Mouse (Mus musculus): ENCODE data around the gene Pfpl.
A peak's percentile ranks its signal among the peaks of the same experiment; 100 is the strongest.

Gene Pfpl

DNA sequence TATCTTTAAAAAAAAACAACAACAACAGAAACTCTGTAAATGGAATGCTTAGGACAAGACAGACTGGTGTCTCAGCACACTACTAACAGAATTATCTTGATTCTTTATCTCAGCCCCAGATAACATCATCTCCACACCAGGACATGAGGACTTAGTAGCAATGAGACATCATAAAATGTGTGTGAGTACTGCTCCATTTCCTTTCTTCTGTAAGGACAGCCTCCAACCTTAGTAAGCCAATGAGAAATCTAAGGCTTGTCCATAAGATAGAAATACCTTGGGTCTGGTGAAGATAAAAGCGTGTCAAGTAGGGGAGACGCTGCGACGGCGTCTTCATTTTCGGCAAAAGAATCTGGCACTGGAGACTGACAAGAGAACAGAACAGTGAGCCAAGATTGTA is at the start of gene Pfpl:
Gene Pfpl, plus strand, starts transcription at position 301 of the 400 bp plus-strand sequence.
- DNase-seq (ENCODE audit: low read depth, low spot score), result no peak

DNA sequence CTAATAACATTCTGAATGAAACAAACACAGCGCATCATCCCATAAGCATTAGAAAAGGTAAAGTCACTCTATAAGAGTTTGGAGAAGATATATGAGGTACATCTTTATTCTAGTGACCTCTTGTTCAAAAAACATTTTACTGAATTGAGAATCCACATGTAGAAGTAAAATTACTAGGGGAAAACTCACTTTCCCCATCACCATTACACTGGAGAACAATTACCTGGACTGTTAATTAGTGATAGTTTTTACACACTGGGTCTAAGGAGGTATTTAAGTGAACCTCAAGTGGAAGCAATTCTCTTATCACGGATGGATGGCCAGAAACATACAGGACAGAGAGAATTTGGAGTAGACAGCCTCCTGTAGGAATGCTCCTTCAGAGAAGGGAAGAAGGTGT is 40.7 kb upstream of the Pfpl start, which contains the start of gene Olfr1440:
Gene Olfr1440, plus strand, starts transcription at position 301 of the 400 bp plus-strand sequence.
- no peak for DNase-seq (ENCODE audit: low read depth, low spot score)

DNA sequence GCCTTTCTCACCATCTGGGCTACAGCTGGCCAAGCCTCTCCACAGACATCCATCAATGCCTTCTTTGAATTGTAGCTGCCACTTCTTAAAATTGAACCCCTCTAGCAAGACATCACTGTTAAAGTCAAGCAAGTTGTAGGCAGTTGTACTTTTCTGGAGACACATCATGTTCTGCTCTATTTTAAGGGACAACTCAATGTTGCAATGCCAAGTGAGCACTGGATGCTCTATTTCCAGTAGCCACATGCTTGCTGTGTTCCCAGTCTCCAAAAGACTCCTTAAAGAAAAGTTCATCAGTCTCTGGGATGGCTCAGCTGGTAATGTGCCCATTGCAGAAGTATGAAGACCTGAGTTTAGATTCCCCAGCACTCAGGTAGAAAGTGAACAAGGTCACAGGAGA is 14.0 kb upstream of the Pfpl start:
- no peak for DNase-seq (ENCODE audit: low read depth, low spot score)

- no peak for DNase-seq (ENCODE audit: low read depth, low spot score)
Observed at GRCm38 (mm10) chr19:12417361-12417760, 10.3 kb upstream of the Pfpl start, which contains the start of gene Olfr1441. Gene Olfr1441, plus strand, starts transcription at chr19:12417433.

DNA sequence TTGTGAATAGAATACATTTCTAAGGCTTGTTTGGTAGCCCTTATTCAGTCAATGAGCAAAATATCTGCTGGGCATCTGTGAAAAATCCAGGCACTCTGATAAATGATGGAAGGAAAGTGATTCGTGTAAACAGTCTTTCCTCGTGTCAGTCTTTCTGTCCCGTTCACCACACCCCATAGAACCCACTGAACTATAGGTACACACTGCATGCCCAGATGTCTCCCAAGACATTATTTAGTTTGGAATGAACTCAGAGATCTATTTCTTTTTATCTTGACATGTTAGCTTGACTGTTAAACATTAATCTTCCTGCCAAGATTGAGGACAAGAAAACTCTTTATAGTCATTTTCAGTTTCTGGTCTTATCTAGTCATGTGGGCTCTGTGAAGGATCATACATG is 9.4 kb upstream of the Pfpl start:
- DNase-seq (ENCODE audit: low read depth, low spot score), result no peak

DNA sequence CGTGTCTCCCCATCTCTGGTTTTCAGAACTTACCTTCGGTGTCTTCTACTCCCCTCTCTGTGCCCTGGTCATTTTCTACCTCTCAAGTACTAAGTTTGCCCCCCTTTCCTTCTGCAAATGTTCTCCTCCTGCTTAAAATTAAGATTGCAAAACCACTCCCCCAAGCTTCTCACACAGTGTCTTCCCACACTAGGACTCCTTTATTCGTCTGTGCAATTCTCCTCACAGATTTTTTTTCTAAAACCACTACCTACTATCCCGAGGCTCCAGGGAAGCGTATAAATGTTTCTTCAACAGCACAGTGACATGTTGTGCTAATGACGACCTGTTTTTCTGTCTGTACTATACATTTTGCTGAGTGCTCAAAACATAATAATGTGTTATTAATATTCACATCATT is 7.2 kb upstream of the Pfpl start:
- no peak for DNase-seq (ENCODE audit: low read depth, low spot score)

GRCm38 (mm10) chr19:12421680-12422079 is 6.0 kb upstream of the Pfpl start:
- DNase-seq (ENCODE audit: low read depth, low spot score), result no peak

- DNase-seq (ENCODE audit: low read depth, low spot score), result no peak
Observed at GRCm38 (mm10) chr19:12427101-12427500, 604 bp upstream of the Pfpl start.

- DNase-seq (ENCODE audit: low read depth, low spot score), result peak; percentile 40
Observed at GRCm38 (mm10) chr19:12433033-12433432, 5.3 kb downstream of the Pfpl start.

- no peak for DNase-seq (ENCODE audit: low read depth, low spot score)
Observed at GRCm38 (mm10) chr19:12435011-12435416, 7.3 kb downstream of the Pfpl start.

GRCm38 (mm10) chr19:12435750-12436524 is 8.2 kb downstream of the Pfpl start:
- peak; percentile 20 for DNase-seq (ENCODE audit: low read depth, low spot score)

- DNase-seq (ENCODE audit: low read depth, low spot score), result no peak
Observed at GRCm38 (mm10) chr19:12439581-12439980, 11.9 kb downstream of the Pfpl start.

- peak; percentile 32 for DNase-seq (ENCODE audit: low read depth, low spot score)
Observed at GRCm38 (mm10) chr19:12440103-12440725, 12.5 kb downstream of the Pfpl start.

- DNase-seq (ENCODE audit: low read depth, low spot score), result no peak
Observed at GRCm38 (mm10) chr19:12442560-12442959, 14.9 kb downstream of the Pfpl start.

- no peak for DNase-seq (ENCODE audit: low read depth, low spot score)
Observed at GRCm38 (mm10) chr19:12445014-12445413, 17.3 kb downstream of the Pfpl start.

DNA sequence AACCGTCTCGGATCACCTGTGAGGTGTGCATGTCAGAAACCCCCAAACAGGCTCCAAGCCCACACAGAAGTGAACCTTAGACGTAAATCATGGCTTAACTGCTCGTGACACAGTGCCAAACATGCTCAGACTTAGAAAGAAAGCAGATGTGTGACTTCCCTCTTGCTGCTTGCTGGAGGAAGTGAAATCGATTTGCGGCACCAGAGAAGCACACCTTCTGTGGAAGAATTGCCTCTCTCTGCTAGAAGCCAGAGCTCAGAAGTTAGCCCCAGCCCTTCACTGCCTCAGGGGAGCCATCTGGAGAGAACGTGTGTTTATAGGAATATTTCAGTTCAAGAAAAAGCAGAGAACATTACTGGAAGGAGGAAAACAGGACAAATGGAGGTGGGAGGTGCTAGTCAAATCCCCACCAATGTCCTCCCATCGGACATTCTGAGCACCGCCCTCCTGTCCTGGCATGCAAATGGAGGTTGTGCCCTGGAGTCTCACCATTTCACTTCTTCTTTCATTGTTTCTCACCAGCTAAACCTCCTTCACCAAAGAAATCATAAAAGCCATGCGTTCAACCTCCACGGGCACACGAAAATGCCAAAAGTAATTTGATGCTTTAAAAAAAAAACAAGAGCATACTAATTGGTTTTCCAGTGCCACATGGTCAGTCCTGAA is 29.8 kb downstream of the Pfpl start:
- DNase-seq (ENCODE audit: low read depth, low spot score), result no peak

DNA sequence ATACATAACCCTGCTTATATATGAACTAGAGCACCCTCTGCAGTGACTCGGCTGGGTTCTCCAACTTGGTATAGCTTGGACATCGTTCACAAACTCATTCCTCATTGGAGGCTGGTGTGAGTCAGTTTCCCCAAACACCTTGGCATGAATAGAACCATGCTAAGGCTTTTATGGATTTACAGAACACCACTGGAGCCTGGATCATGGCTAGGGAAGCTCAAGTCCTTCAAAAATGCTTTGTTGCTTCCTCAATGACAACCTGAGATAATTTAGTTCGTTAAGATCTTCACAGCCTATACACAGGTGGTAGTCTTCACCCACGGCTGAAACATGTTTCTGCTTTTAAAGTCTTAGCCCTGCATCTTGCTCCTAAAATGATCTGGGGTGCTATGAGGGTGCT is 31.8 kb downstream of the Pfpl start:
- DNase-seq (ENCODE audit: low read depth, low spot score), result no peak

DNA sequence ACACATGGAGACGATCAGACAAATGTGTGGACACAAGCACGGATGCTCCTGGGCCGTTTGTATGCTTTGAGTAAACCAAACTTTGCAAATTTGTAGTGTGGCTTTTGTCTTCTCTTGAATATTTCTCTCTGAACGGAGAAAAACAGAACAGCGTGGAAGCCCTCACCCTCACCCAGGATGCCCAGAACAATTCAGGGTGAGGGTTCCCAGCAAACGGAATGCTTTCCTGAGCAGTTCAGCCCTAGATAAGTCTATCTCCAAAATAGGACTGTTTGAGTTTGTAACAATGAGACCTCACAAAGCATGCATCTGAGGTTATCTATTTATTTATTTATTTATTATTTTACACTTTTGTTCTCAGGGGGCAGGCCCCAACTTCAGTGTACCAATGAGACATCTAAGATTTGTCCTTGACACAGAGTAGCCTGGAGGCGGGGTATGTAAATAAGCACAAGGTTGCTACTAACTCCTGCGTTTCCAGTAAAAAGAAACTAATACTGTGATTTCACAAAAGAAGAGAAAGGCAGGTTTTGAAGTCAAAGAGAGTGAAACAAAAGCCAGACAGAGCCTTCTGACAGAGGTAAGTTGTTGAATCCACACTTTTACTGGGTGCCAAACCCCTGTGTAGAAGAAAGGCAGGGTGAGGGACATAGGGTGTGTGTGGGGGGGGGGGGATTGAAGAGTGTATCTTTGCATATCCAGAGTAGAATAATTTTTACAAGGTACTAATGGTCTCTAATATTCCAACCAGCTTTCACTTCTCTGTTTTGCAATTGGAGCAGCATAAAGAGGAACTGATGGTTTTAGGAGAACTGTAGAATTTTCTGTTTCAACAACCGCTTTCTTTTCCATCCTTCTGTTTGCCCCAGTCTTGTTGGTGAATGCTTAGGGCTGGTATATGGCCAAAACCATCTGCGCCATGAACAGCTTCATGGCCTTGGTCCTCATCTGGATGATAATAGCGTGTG is 32.9 kb downstream of the Pfpl start, which contains the start of gene Mpeg1:
Gene Mpeg1, plus strand, starts transcription at position 498 of the 968 bp plus-strand sequence.
- DNase-seq (ENCODE audit: low read depth, low spot score), result no peak

DNA sequence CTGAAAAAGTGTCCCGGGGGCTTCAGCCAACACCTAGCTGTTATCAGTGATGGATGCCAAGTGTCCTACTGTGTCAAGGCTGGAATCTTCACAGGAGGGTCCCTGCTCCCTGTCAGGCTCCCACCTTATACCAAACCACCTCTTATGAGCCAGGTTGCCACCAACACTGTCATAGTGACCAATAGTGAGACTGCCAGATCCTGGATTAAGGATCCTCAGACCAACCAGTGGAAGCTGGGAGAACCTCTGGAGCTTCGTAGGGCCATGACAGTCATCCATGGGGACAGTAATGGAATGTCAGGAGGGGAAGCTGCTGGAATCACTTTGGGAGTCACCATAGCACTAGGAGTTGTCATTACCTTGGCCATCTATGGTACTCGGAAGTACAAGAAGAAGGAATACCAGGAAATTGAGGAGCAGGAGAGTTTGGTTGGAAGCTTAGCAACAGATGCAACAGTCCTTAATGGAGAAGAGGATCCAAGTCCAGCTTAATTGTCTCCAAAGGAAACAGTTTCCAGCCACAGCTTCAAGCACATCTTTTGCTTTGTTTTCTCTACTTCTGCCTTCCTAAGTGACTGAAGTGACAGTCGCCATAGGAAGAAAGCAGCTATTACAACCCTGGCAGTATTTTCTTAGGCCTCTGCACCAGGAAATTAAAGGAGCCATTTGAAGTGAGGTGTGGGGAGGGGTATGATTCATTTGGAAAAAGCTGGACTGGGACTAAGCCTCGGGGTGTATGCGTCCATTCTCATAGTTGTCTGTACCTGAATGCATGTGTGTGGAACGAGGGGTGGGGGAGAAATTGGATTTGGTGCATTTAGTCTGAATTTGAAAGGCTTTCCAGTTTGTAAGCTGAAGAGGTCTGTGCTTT is 35.4 kb downstream of the Pfpl start:
- DNase-seq (ENCODE audit: low read depth, low spot score), result no peak

- DNase-seq (ENCODE audit: low read depth, low spot score), result no peak
Observed at GRCm38 (mm10) chr19:12463722-12464035, 36.0 kb downstream of the Pfpl start.

Data from skeletal muscle tissue, adult 2 months (tissue).